Mouse (Mus musculus) layer of hippocampus, adult 2 months (tissue): Measurements from ENCODE around the gene Kcng4. TPM values are rescaled to one million over a fixed set of nuclear protein-coding genes. Genes with fewer than 3 reads are reported as not detected.

Experiments used
- DNase-seq, 2 experiments: peaks; one replicate each; pipeline ENCODE4 v3.0.0; 2022; ENCODE audit warnings: low spot score in 2 of 2
- H3K27ac ChIP-seq: fragments of 200-600 bp; 2 replicates; pipeline ENCODE4 v1.8.1; 2022
- H3K4me3 ChIP-seq: fragments of 200-600 bp; 2 replicates; pipeline ENCODE4 v1.8.1; 2022; ENCODE audit warnings: mild to moderate bottlenecking
- CTCF ChIP-seq: fragments of 200-600 bp; conservative IDR thresholded peaks from 2 replicates; pipeline ENCODE4 v1.8.1; 2022; ENCODE audit warnings: antibody characterized with exemption, mild to moderate bottlenecking, moderate library complexity
- total RNA-seq, 2 experiments: library from RNA; stranded (reverse); gene quantifications; 2 replicates each; pipeline ENCODE4 v1.2.3; 2021

Kcng4 gene
- total RNA-seq, 2 experiments from 2014 or later: 2.6 to 3.1 TPM

DNA sequence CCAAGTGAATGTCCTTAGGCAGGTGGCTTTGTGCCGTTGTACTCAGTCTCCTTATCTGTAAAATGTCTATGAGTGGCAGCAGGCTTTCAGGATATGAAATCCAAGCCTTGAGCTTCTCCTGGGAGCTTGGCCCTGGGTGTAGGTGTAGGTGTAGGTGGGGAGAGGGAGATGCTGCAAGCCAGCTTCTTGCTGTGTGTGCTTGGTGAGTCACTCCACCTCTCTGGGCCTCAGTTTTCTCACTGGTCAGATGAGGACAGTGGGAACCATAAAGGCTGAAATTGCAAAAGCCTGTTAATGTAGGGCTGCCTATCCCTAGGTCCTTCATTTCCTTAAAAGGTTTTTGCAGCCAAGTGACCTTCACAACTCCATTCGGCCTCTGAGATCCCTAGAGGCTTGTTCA lies 478 bp upstream of the Kcng4 start:
- TF ChIP-seq CTCF: no peak
- no peak overlapping the region for H3K27ac ChIP-seq
- DNase-seq: no peak
- H3K4me3 ChIP-seq: no peak overlapping the region

DNA sequence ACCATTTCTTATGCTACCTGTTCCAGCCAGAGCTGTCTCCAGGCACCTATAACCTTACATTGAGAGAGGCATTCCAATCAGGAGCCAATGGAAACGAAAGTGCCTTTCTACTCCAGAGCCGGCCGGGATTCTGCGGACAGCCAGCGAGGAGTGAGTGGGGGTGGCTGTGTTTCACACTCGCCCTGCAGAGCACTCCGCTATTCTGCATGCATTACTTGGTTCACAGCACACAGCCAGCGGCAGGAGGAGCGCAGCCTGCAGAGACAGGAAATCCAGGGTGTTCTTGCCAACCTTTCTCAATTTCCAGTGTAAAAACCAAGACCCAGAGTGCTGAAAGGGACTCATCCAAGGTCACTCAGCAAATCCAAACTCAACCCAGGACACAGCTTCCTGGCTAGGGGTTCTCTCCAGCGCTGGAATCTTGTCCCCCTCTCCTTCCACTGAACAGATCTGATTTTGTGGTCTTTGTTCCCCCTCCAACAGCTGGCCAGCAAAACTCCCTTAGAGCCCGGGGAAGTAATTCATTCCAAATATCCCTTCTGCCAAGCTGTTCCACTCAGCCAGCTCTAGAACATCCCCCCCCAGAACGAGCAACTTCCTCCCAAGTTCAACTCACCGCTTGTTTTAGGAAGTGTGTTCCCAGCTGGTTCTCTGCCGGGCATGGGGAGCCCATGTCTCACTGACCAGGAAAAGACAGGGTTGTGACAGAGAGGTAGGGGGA lies 704 bp downstream of the Kcng4 start:
- DNase-seq: no peak
- H3K27ac ChIP-seq: 0 out of 2 replicates have a peak overlapping the region, but pooled peaks have one; percentile 5

DNA sequence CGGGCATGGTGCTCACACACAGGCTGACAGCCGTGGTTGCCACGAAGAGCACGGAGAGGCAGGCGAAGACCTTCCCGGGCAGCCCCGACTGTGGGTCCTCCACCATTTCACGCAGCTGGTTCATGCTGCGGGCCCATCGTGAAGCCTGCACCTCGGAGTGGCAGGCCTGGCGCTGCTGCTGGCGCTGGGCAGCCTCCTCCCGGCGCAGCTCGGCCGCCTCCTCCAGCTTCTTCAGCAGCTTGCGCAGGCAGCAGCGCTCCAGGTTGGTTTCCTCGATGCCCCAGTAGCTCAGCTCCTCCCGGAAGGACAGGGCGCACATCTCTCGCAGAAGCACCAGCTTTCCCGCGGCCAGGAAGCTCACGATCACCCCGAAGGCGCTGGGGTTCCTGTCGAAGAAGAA lies 2.6 kb downstream of the Kcng4 start:
- H3K27ac ChIP-seq: no peak overlapping the region
- H3K4me3 ChIP-seq: no peak overlapping the region
- DNase-seq: no peak
- TF ChIP-seq CTCF: no peak

More for the DNA sequence above, 704 bp downstream of the Kcng4 start:
- no peak overlapping the region for H3K4me3 ChIP-seq
- no peak for TF ChIP-seq CTCF

DNA sequence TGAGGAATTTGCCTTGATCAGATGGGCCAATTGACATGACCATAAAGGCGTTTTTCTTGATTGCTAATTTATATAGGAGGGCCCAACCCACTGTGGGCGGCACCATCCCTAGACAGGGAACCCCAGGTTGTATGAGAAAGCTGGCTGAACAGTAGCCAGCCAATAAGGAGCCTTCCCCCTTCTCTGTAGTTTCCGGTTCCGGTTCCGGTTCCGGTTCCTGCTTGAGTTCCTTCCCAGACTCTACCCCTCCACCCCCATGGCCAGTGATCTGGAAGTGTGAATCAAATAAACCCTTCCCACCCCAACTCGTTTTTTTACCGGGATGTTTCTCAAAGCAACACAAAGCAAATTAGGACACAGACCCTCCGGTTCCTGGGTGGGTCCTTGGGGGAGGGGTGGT lies 3.2 kb downstream of the Kcng4 start:
- no peak overlapping the region for H3K4me3 ChIP-seq
- TF ChIP-seq CTCF: no peak
- H3K27ac ChIP-seq: no peak overlapping the region
- DNase-seq: no peak

DNA sequence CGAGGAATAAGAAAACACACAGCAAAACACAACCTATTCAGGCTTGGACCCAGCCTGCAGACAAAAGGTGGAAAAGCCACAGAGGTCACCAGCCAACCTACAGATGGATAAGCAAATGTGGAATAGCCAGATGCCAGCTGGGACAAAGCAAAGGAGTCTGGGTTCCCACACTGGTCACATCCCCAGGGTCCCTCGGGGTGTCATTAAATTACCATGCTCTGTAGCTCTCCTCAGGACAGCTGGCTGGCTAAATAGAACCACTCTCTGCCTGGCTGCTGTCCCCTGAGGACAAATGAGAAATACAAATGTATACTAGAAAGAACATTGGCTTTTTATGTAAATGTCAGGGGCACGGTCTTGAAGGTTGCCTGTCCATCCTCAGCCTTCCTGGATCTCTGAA lies 4.6 kb downstream of the Kcng4 start:
- no peak overlapping the region for H3K27ac ChIP-seq
- DNase-seq: no peak
- no peak for TF ChIP-seq CTCF
- H3K4me3 ChIP-seq: no peak overlapping the region

DNA sequence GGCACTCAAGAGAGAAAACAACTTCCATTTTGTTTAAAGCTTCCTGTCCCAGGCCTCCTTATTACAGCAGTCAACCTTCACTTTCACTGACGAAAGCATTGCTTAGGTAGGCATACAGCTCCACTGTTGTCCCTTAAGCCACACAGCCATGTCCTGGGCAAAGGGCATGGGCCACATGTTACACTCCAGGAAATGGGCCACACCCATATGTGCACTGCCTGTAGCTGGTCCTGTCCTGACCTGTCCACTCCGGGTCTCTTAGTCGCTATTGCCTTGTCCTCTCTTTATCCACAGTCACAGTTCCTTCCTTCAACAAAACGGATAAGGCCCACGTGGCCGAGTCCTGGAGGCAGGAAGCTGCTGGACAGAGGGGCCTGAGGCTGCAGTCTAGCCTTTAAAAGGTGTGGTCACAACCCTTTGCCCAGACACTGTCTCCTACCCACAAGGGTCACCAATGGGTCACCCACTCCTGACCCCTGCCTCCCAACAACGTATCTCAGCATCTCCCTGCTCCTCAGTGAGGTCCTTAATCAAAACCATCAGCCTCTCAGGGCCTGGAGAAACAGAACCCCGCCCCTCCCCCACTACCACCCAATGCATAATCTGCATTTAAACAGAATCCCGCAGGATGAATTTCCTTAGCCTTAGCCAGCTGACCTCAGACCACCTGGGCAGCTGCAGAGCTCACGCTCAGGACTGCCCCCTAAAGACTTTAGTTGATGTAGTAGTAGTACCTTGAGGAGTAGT lies 7.7 kb downstream of the Kcng4 start:
- DNase-seq: no peak
- Histone ChIP-seq H3K27ac (no peak overlapping the region), H3K4me3 (no peak overlapping the region)
- no peak for TF ChIP-seq CTCF

DNA sequence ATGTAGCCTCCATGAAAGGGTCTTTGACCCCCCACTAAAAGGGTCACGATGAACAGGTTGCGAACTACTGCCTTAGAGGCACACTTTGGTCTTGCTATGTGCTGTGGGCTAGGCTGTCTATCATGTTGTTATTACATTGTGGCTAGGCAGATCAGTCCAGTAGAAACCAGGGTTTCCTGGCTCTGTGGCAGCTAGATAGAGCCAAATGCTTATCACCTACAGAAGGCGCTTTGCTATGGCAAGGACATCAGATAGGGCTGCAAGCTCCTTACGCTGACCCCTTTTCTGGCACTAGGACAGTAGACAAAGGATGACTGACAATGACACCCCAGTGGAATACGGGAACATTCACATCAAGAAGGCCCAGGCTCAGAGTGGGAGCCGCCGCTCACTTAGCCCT lies 8.3 kb downstream of the Kcng4 start:
- no peak overlapping the region for H3K4me3 ChIP-seq
- no peak overlapping the region for H3K27ac ChIP-seq
- TF ChIP-seq CTCF: no peak
- DNase-seq: no peak

DNA sequence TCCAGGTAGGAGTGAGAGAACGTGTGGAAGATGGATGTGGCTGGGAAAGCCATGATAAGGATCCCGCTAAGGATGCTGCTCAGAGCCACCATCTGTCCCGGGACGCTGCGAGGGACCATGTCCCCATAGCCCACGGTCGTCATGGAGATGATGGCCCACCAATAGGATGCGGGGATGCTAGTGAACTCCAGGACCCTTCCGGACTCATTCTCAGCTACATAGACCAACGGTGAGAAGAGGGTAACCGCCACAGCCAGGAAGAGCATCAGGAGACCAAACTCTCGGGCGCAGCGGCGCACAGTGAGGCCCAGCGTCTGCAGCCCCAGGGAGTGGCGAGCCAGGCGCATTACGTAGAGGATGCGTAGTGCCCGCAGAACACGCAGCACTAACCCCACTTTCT lies 9.7 kb downstream of the Kcng4 start:
- no peak for DNase-seq
- TF ChIP-seq CTCF: no peak
- Histone ChIP-seq H3K27ac (no peak overlapping the region), H3K4me3 (no peak overlapping the region)

DNA sequence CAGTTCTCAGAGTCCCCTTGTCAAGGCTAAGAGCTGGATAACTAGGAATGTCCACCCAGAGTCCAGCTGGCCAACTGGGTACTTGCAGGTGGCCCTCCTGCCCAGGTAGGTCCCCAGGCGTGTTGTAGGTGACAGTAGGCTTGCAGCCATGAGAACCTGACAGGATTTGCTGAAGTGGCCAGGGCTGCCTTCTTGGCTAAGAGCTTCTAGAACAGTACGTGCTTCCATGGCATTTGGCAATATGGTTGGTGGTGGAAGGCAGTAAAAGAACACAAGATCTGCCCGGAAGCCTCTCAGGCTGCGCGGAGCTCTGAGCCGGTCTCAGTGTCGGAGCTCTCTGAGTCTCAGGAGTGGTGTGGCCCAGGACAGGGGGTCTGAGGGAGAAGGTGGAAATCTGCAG lies 10.6 kb downstream of the Kcng4 start:
- H3K27ac ChIP-seq: no peak overlapping the region
- H3K4me3 ChIP-seq: no peak overlapping the region
- DNase-seq: no peak
- TF ChIP-seq CTCF: no peak

DNA sequence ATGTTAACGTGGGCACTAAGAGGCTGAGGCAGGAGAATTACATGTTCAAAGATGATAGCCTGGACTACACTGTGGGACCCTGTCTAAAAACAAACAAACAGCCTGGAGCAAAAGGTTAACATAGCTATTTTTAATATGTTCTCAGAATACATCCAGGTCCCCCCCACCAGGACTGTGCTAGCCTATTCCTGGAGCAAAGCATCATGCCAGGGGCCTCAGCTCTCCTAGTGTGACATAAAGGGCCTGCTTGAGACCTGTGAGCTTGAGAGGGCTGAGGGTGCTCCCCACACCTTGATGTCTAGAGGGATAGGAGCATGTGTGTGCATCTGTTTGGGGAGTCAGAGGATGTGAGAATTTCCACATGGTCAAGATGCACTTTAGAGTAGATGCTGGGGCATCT lies 11.7 kb downstream of the Kcng4 start:
- DNase-seq: no peak
- no peak overlapping the region for H3K4me3 ChIP-seq
- H3K27ac ChIP-seq: no peak overlapping the region
- no peak for TF ChIP-seq CTCF

DNA sequence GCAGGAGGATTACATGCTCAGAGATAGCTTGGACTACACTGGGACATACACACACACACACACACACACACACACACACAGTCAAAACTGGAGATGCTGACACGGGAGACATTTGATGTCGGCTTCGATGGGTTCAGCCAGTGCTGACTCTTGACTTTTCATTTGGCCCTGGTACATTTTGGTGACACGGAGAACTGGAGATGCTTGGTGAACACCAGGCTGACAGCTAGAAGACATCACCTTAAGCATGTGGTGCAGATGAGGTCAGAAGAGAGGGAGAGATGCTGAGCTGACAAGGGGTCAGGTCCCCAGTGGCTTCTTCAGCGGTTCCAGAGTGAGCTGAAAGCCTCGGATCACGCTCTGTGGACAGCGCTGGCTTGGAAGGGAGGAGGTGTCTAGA lies 12.4 kb downstream of the Kcng4 start:
- TF ChIP-seq CTCF: no peak
- no peak overlapping the region for H3K4me3 ChIP-seq
- no peak overlapping the region for H3K27ac ChIP-seq
- no peak for DNase-seq

DNA sequence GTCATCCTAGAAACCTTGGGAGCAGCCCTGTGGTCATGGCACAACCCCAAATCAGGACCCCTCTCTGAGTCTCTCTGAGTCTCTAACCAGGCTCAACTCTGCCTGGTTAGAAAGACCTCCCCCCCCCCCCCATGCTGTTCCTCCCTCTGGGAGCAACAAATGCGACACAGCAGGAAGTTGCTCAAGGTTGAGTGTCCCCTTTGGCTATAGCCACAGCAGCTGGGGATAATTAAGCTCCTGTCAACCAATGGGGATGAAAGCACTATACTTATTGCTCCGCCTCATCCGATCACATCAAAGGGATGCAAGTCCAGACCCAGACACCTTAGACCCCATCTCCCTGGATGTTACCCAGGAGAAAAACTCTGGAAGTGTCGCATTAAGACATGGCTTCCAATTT lies 12.9 kb downstream of the Kcng4 start:
- H3K27ac ChIP-seq: no peak overlapping the region
- no peak for DNase-seq
- no peak for TF ChIP-seq CTCF
- no peak overlapping the region for H3K4me3 ChIP-seq

DNA sequence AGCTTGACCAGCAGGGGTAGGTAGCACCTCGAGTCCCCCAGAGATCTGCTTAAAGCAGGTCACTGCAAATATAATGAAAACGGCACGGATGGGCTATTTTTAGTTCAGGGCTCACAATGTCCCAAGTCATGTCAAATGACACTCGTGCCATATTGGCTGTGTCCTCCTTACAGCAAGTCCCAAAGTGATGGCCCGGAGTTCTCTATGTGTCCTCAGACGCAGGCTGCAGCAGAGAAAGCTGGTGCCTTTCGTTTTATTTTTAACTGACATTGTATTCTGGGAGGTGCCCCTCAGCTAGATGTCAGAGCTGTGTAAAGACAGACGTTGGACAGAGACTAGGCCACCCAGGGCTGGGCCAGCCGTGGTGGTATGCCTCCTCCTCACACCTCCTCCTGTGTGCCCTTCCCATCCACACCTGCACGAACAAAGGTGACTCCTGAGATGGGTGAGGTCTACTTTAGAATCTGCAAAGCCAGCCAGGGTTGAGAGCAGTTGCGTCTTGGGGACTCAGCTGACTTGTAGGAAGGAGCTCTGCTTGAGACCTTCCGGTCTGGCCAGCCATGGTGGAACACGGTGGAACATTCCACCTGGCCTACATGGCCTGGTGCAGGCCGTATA lies 14.5 kb downstream of the Kcng4 start:
- TF ChIP-seq CTCF: no peak
- no peak overlapping the region for H3K4me3 ChIP-seq
- no peak overlapping the region for H3K27ac ChIP-seq
- DNase-seq: no peak
